Mouse (Mus musculus): ENCODE measurements around the gene A630095N17Rik.

DNA sequence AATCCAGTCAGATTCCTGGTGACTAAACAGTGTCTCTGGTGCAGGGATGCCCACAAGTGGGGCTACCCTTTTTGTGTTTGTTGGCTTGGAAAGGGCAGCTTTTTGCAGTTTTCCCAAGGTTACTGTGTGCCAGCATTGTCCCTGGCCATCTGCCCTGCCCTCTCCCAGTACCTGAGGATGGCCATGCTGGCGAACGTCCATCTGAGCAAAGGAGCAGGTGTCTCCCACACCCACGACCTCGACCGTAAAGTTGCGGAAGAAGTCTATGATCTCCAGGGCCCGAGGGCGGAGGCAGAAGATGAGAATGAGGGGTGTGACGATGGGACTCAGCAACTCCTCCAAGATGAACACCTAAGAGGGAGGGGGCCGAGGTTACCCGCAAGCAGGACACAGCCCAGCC is 46.4 kb downstream of the A630095N17Rik start:
- TF ChIP-seq CTCF (IDR thresholded peaks at IDR 0.05; ENCODE audit: insufficient read depth, low read length): no peak
- no peak for TF ChIP-seq POLR2A (IDR thresholded peaks at IDR 0.05; ENCODE audit: borderline replicate concordance, extremely low read depth, low read depth, low read length)

All from lung, adult 2 months (tissue).